Mouse (Mus musculus) gastrocnemius, adult 18-20 months (tissue): ENCODE results near the gene Olfr1295. TPM values are rescaled to one million over a fixed set of nuclear protein-coding genes. Genes with fewer than 3 reads are reported as not detected.

Source experiments
- DNase-seq: peaks from one replicate; pipeline ENCODE4 v3.0.0; 2021; ENCODE audit warnings: low spot score
- long read RNA-seq, 2 experiments: library from polyadenylated mRNA; stranded (forward); transcript quantifications; one replicate each; pipeline ENCODE4 v2.0.0; 2021
- total RNA-seq, 2 experiments: library from RNA; stranded (reverse); gene quantifications; 2 replicates each; pipeline ENCODE4 v1.2.3; 2021

Gene Olfr1295
- not detected for total RNA-seq
- long read RNA-seq, experiment 1 = 0 reads
- long read RNA-seq, experiment 2 = 0 reads

GRCm38 (mm10) chr2:111569581-111569980 is at the start of gene Olfr1295:
TSS of gene Olfr1295 (minus strand) at chr2:111569681.
- DNase-seq = no peak

GRCm38 (mm10) chr2:111540191-111540590 is 29.3 kb downstream of the Olfr1295 start, which contains the start of gene Olfr1294:
TSS of gene Olfr1294 (minus strand) at chr2:111540291.
- no peak for DNase-seq

DNA sequence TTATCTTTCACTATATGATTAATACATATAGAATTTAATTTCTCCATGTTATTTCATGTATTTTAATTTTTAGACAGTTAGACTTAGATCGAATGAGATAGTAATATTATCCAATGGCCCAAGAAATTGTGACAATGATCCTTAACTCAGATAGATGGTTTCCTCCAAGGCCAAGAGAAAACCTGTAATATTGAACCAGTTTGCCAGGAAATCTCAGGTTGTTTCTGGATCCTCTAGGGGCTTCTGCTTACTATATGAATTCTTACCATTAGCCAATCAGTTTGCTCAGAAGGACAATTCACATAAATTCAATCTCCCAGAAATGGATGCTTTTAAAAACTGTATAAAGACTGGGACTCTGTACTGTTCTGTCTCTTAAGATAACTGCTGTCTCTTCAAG is 44.6 kb downstream of the Olfr1295 start, which contains the start of gene Olfr1293-ps:
Gene Olfr1293-ps (plus strand): TSS at position 301 of the 400 bp plus-strand sequence.
- DNase-seq = no peak

DNA sequence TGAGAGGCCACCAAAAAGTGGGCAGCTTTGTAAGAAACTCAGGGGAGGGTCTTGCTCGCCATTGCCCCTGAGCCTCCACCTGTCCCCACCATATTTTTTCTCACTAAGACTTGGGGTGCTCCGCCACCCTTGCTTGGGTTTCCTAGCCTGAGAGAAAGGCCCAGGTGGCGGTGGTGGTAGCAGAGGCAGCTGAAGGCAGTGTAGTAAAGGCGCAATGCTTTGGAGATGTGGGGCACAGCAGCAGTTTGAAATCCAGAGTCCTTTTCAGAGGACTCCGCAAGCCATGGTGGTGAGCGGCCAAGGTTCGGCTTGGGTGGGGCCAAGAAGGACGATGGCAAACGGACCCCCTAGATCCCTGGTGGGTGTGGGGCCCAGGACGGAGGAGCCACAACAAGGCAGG is 52.0 kb downstream of the Olfr1295 start:
- no peak for DNase-seq

Other genes starting within 250 kb of the Olfr1295 start
- not detected for gene Olfr1281, start 243.2 kb downstream of the Olfr1295 start, total RNA-seq
- gene Olfr1282, start 233.6 kb downstream of the Olfr1295 start, total RNA-seq = not detected
- gene Olfr1283, start 202.9 kb downstream of the Olfr1295 start, total RNA-seq = not detected
- not detected for gene Olfr1284, start 194.2 kb downstream of the Olfr1295 start, total RNA-seq
- not detected for gene Olfr1286, start 146.6 kb downstream of the Olfr1295 start, total RNA-seq
- gene Olfr1287, start 120.5 kb downstream of the Olfr1295 start, total RNA-seq = not detected
- gene Olfr1288, start 95.6 kb downstream of the Olfr1295 start, total RNA-seq = not detected
- gene Olfr1289, start 88.9 kb downstream of the Olfr1295 start, total RNA-seq = not detected
- gene Olfr1290, start 75.9 kb downstream of the Olfr1295 start, total RNA-seq = not detected
- gene Olfr1291-ps1, start 72.5 kb downstream of the Olfr1295 start, total RNA-seq = not detected
- not detected for gene Olfr1293-ps, start 44.5 kb downstream of the Olfr1295 start, total RNA-seq
- not detected for gene Olfr1294, start 29.4 kb downstream of the Olfr1295 start, total RNA-seq
- gene Olfr1297, start 56.8 kb upstream of the Olfr1295 start, total RNA-seq = not detected
- not detected for gene Olfr1298, start 79.5 kb upstream of the Olfr1295 start, total RNA-seq
- not detected for gene Olfr1299, start 91.7 kb upstream of the Olfr1295 start, total RNA-seq
- gene Olfr1301, start 181.3 kb upstream of the Olfr1295 start, total RNA-seq = not detected
- gene Olfr1302, start 207.7 kb upstream of the Olfr1295 start, total RNA-seq = not detected